Mouse (Mus musculus): ENCODE data around the gene Hdgfl1.
A peak's percentile ranks its signal among the peaks of the same experiment; 100 is the strongest.

Hdgfl1 gene

DNA sequence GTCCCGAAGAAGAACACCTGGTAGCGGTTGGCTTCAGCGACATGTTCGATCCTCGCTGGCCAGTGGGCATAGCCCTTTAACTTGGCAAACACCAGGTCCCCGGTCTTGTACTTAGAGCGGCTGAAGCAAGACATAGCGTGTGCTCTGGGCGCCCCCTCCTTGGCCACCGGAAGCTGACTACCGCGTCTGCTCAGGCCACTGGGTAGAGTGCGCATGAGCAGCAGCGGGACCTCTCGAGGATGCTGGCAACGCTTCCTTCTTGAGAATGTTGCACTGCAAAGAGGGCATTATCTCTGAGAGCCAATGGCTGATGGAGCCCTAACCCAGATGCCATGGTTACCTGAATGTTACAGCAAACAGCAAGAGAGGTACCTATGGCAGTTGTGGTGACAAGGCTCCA is at the start of gene Hdgfl1:
Gene Hdgfl1 (minus strand): TSS at position 211 of the 400 bp plus-strand sequence.
- peak in 1 of 2 experiments; percentile 2 for DNase-seq

DNA sequence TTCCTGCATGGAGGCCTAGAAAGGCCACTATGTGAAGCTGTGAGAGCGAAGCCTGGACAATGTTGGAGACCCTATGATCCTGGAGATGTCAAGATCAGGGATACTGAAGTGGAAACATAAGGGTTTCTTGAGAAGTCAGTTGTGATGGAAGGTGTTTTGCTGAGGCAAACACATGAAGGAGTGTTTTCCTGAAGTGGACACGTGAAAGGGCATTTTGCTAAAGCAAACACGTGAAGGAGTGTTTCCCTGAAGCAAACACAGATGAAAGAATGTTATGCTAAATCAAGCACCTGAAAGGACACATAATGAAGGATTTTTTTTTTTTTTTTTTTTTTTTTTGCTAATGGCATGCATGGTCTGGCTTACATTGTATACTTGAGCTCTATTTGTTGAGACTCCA is 25.5 kb upstream of the Hdgfl1 start:
- no peak for DNase-seq

DNA sequence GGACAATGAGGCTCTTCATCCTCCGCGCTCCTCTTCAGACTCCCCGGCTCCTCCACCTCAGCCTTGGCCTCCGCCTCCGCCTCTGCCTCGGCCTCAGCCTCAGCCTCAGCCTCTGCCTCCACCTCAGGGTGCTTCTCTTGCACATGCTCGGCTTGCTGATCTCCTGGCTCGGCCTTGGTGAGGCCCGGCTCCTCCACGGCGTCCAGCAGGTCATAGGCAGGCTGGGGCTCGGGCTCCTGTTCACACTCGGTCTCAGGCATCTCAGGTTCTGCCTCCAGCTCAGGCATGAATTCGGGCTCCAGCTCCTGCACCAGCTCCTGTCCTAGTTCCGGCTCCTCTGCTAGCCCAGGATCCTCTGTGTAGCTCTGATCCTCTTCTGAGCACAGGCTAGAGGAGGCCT is 541 bp downstream of the Hdgfl1 start:
- no peak for DNase-seq

DNA sequence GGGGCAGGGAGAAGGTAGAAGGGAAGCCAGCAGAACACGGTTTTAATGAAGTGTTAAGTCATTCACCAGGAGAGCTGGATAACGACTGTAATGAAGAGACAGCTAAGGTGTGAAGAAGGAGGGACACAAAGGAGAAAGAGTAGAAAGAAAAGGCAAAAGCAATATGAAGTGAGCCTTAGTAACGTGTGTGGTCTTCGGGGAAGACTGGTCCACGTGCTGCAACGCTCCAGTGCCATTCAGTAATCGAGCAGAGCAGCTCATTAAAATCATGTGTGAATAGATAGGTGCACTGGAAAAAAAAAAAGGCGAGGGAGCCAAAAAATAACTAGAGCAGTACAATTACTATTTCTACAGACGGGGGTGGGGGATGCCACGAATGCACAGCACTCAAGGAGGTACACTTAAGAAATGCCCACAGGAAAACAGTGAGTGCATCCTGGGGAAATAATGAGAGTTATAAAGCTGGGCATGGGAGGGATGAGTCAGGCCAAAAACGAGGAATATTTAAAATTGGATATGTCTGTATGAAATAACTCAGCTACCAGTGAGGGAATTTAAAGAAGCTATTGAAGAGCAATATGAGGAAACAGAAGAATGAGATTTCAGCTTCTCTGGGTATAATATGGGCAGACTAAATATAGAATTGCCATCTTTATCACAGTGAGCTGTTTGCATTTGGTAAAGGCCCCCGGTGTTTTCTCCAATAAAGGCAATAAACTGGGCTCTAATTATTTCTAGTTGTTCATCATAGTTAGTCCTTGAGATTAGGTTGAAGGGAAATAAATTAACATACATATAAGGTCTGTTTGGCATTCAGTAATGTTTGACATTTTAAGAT is 7.8 kb downstream of the Hdgfl1 start:
- no peak for DNase-seq

GRCm38 (mm10) chr13:26752863-26753262 is 17.1 kb downstream of the Hdgfl1 start:
- no peak for DNase-seq

DNA sequence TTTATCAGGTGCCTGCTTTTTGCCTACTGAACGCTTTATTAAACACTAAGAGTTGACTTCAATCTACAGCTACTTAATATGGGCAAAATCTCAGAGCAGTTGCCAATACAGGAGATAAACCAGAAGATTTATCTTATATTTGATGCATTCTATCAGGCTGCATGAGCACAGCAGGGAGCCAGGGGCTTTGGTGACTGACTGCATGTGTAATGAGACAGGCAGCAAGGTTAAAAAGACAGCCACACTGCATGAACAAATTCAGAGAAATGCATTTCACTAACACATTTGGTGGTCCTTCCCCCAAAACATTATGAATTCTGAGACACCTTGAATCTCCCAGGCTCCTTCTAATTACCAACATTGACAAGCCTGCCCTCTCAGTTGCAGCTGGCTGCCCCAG is 17.6 kb downstream of the Hdgfl1 start:
- DNase-seq, result peak in 1 of 2 experiments; percentile 2

- no peak for DNase-seq
Observed at GRCm38 (mm10) chr13:26745760-26746457, 24.1 kb downstream of the Hdgfl1 start.

GRCm38 (mm10) chr13:26745059-26745759 is 24.8 kb downstream of the Hdgfl1 start:
- no peak for DNase-seq

DNA sequence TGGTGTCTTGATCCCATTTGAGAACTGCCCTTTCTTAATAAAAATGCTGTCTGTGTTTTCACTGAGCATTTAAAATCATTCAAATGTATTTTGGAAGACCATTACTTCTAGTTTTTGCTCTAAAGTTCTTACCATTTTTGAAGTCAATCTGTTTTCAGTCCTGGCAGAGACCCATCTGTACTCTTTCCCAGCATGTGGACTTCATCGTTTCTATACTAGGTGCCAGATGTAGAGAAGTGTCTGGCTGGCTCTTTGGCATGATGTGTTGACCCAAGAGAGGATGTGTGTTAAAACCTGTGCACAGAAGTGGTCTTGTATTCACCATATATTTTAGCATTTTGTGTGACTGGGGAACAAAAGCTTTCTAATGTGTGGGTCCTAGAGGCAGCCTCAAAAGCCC is 25.9 kb downstream of the Hdgfl1 start:
- no peak for DNase-seq

DNA sequence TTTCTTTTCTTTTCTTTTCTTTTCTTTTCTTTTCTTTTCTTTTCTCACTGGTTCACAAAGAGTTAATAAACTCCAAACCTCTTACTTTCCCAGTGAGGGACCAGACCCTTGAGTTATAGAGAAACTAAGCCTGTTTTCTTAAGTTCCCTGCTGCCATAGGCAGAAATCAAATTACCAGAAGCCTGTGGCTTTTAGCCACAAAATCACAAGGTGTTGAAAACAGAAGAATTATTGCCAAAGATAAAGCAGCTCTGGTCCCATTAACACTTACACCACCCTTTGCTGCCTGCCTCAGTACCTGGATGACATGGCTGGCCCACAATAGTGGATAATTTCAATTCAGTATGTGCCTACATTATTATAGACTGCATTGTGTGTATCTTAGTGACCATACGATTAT is 35.0 kb downstream of the Hdgfl1 start:
- DNase-seq, result no peak

DNA sequence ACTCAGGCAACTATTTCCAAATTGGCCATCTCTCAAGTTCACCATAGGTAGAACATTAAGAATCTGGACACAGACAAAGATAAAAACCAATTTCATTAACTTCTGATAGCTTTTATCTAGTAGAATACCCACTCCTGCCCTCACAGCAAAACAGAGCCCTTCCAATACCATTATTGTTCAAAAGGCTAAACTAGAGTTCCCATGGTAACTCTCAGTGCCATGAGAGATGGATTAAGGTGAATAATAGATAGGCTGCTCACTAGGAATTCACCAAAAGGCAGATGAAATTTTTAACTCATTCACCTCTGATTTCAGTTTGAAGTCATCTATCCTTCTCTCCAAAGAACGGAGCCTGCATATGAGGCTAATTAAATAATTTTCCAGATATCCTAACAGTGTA is 45.7 kb downstream of the Hdgfl1 start:
- no peak for DNase-seq

GRCm38 (mm10) chr13:26721333-26721732 is 48.6 kb downstream of the Hdgfl1 start:
- DNase-seq, result no peak

DNA sequence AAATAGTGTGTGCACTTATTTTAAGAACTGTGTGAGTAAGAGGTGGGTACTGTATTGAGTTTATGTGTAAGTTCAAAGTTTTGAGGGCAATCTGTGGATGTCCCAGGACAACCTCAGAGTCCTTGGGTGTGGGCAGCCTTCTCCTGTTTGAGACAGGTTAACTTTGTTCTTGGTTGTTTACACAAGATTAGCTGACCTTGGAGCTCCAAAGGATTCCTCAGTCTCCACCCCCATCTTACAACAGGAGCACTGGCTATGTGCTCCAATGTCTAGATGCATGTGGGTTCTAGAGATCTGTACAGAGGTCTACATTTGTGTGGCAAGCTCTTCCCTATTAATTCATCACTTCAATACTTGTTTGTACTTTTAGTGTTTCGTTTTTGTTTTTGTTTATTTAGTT is 49.0 kb downstream of the Hdgfl1 start:
- no peak for DNase-seq

DNA sequence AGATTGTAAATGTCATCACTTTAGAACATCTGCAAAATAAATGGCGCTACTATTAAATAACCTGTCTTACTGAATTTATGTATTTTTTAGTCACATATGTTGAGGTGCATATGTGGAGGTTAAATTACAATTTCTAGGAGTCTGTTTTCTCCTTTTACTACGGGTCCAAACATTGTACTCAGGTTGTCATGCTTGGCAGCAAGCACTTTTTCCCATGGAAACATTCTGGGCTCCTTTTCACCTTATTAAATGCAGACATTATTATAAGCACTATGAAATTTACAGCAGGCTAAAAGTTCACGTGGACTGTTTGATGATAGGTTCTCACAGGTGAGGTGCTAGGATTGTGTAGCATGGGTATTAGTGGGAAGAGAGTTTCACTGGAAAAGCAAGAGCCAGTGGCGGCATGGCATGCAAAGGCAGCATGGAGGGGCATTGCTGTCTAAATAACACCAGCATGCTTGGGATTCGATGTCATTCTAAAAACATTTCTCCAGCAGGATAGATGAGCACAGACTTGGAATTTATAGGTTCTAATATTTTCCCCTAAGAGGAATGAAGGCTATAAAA is 50.7 kb downstream of the Hdgfl1 start:
- DNase-seq, result no peak

All from cerebellum, postnatal 25 days (tissue).